Comparison of ENCODE assay signal across 29 mouse cellular contexts in genomic region chr12:104636474-104636873, GRCm38 (mm10).
DNase-seq lines count a peak whose midpoint lies in the region; ATAC-seq and TF ChIP-seq lines count a peak whose summit lies in the region.
"Had no signal": no experiment of that assay in that cellular context is flagged by ENCODE, and none has a peak within 500 bp of the region (broad histone marks: within the 10 kb centered on the region; RNA-seq: fewer than 3 reads in every experiment).

No protein-coding gene starts in this region.

- 19% methylated on average over 12 of the region's 12 CpGs for WGBS in kidney, postnatal 0 days
- 40% methylated on average over 12 of the region's 12 CpGs for WGBS in embryonic facial prominence, embryonic 12.5 days
- WGBS in limb, embryonic 13.5 days: 16% methylated on average over 12 of the region's 12 CpGs

- no peak overlapping the region for H3K9ac ChIP-seq in kidney, postnatal 0 days (ENCODE audit: low read depth, low read length)
- H3K9ac ChIP-seq in embryonic facial prominence, embryonic 12.5 days: no peak overlapping the region
- H3K9ac ChIP-seq in limb, embryonic 13.5 days: no peak overlapping the region
- H3K9ac ChIP-seq: heart, embryonic 15.5 days; hindbrain, embryonic 15.5 days; liver, embryonic 12.5 days; liver, postnatal 0 days; midbrain, embryonic 13.5 days had no signal

- H3K9me3 ChIP-seq in kidney, postnatal 0 days (replicated peaks; ENCODE audit: low read length): no peaks in the 10 kb centered on the region
- H3K9me3 ChIP-seq in embryonic facial prominence, embryonic 12.5 days: no peaks in the 10 kb centered on the region
- H3K9me3 ChIP-seq in limb, embryonic 13.5 days: peaks cover 9% of the 10 kb centered on the region; the same call in 1 of the 2 replicates
- H3K9me3 ChIP-seq: forebrain, embryonic 10.5 days; heart, embryonic 10.5 days; heart, embryonic 15.5 days; hindbrain, embryonic 15.5 days; liver, embryonic 12.5 days; midbrain, embryonic 13.5 days had no signal

- peaks cover 6% of the 10 kb centered on the region for H3K27me3 ChIP-seq in kidney, postnatal 0 days (ENCODE audit: insufficient read depth, low read length)
- H3K27me3 ChIP-seq in embryonic facial prominence, embryonic 12.5 days: no peaks in the 10 kb centered on the region
- H3K27me3 ChIP-seq in limb, embryonic 13.5 days: peaks cover 59% of the 10 kb centered on the region

- no peak for TF ChIP-seq CTCF in kidney, postnatal 0 days (IDR thresholded peaks at IDR 0.05; ENCODE audit: low read depth)

- ATAC-seq in kidney, postnatal 0 days (replicated peaks; ENCODE audit: low FRiP score, low read depth): no peak
- no peak for ATAC-seq in embryonic facial prominence, embryonic 12.5 days (ENCODE audit: insufficient number of reproducible peaks, insufficient read depth, low FRiP score, low TSS enrichment)
- ATAC-seq in limb, embryonic 13.5 days (ENCODE audit: low FRiP score, low read depth): peak; percentile 25; the same call in 1 of the 2 replicates
- ATAC-seq: inflammation-experienced regulatory T-cells, adult 6 months; liver, embryonic 12.5 days; liver, postnatal 0 days; lung, postnatal 0 days had no signal

- intact Hi-C loops in gastrocnemius, postnatal 36 days (cut with DNase I): no loop called here
- intact Hi-C loops in left cerebral cortex, postnatal 25 days (cut with DNase I): no loop called here

- no peak overlapping the region for H3K4me3 ChIP-seq in kidney, postnatal 0 days (replicated peaks; ENCODE audit: low read depth, low read length)
- no peak overlapping the region for H3K4me3 ChIP-seq in embryonic facial prominence, embryonic 12.5 days
- H3K4me3 ChIP-seq in limb, embryonic 13.5 days: no peak overlapping the region
- H3K4me3 ChIP-seq: heart, embryonic 15.5 days; hindbrain, embryonic 15.5 days; liver, embryonic 12.5 days; megakaryocyte, embryonic 14.5 days; midbrain, embryonic 13.5 days had no signal

- no peaks in the 10 kb centered on the region for H3K4me1 ChIP-seq in kidney, postnatal 0 days (replicated peaks; ENCODE audit: insufficient read depth, low read length)
- peaks cover 44% of the 10 kb centered on the region for H3K4me1 ChIP-seq in embryonic facial prominence, embryonic 12.5 days
- peaks cover 44% of the 10 kb centered on the region for H3K4me1 ChIP-seq in limb, embryonic 13.5 days
- H3K4me1 ChIP-seq: liver, embryonic 12.5 days; megakaryocyte, embryonic 14.5 days had no signal

- no peaks in the 10 kb centered on the region for H3K36me3 ChIP-seq in kidney, postnatal 0 days (ENCODE audit: insufficient read depth, low read length)
- H3K36me3 ChIP-seq in embryonic facial prominence, embryonic 12.5 days: no peaks in the 10 kb centered on the region
- no peaks in the 10 kb centered on the region for H3K36me3 ChIP-seq in limb, embryonic 13.5 days
- H3K36me3 ChIP-seq: forebrain, embryonic 10.5 days; heart, embryonic 10.5 days; heart, embryonic 15.5 days; hindbrain, embryonic 15.5 days; liver, embryonic 12.5 days; midbrain, embryonic 13.5 days had no signal

- DNase-seq in gastrocnemius, adult 18-20 months (ENCODE audit: low spot score): peak; percentile 21
- DNase-seq in gastrocnemius, postnatal 36 days: no peak
- DNase-seq in kidney, postnatal 0 days (ENCODE audit: low spot score): peak; percentile 28
- DNase-seq in kidney, adult 8-10 months: no peak
- DNase-seq in T-cell, adult 2 months (ENCODE audit: low spot score): no peak
- DNase-seq in left cerebral cortex, postnatal 25 days (ENCODE audit: low spot score in 2 of 2): no peak
- DNase-seq: adrenal gland, postnatal 25 days; cerebellum, adult 11-12 months; cerebellum, adult 9-11 months; gastrocnemius, postnatal 14 days; heart, adult 11 months; kidney, adult 18-20 months; kidney, postnatal 4 days; left cerebral cortex, postnatal 4 days; liver, postnatal 0 days; lung, postnatal 4 days; spleen, adult 18-20 months; thymus, postnatal 14 days had no signal

- peak overlapping the region; percentile 18; the same call in 1 of the 2 replicates for H3K4me2 ChIP-seq in kidney, postnatal 0 days (ENCODE audit: low read length)
- H3K4me2 ChIP-seq in embryonic facial prominence, embryonic 12.5 days (replicated peaks): 0 out of 2 replicates have a peak overlapping the region, but pooled peaks have one; percentile 2
- peak overlapping the region; percentile 43 for H3K4me2 ChIP-seq in limb, embryonic 13.5 days (replicated peaks)
- H3K4me2 ChIP-seq: heart, embryonic 15.5 days; liver, embryonic 12.5 days had no signal

- no peak overlapping the region for H3K27ac ChIP-seq in kidney, postnatal 0 days
- H3K27ac ChIP-seq in embryonic facial prominence, embryonic 12.5 days: peak overlapping the region; percentile 30; the same call in 1 of the 2 replicates
- no peak overlapping the region; the same call in 1 of the 2 replicates for H3K27ac ChIP-seq in limb, embryonic 13.5 days
- H3K27ac ChIP-seq: forebrain, embryonic 10.5 days; heart, embryonic 10.5 days; heart, embryonic 15.5 days; hindbrain, embryonic 15.5 days; liver, embryonic 12.5 days had no signal

Comparison
In these comparisons a context has a peak if more than half of its experiments do, and no peak if none do; other contexts are left out.
1. DNase-seq: peak in gastrocnemius, adult 18-20 months (single experiment) and kidney, postnatal 0 days (single experiment); none in gastrocnemius, postnatal 36 days (0 of 2), kidney, adult 8-10 months (0 of 2), T-cell, adult 2 months (single experiment) and left cerebral cortex, postnatal 25 days (0 of 2).
2. Peak in every context shown above with its lines, with median percentiles within 50 percentile points of each other: H3K4me2 ChIP-seq.